Mouse (Mus musculus): ENCODE measurements around the gene Rad51b. TPM values are rescaled to one million over a fixed set of nuclear protein-coding genes. Genes with fewer than 3 reads are reported as not detected.

The Rad51b gene
- total and polyA plus RNA-seq, 3 experiments: 6.5 to 8.6 (median 8.5) TPM

- H3K9ac ChIP-seq (ENCODE audit: insufficient read depth, low read depth): peak overlapping the region; percentile 47; the same call in 1 of the 2 replicates
- H3K27ac ChIP-seq (ENCODE audit: insufficient read depth, low read depth): peak overlapping the region; percentile 76
- DNase-seq (ENCODE audit: extremely low read depth): no peak
- H3K4me2 ChIP-seq (ENCODE audit: insufficient read depth, low read depth, poor library complexity, severe bottlenecking): no peak overlapping the region
- in situ Hi-C loops (cut with MboI; ENCODE audit: low pct_ligation_motif_present, low pct_unique_long_range_greater_than_20kb, low sequenced_read_pairs): loop anchor here (10.0 kb wide), 2 partner anchors 205 to 345 kb away; no protein-coding TSS in a partner anchor
- H3K9me3 ChIP-seq (replicated peaks; ENCODE audit: low read length): no peaks in the 10 kb centered on the region
- TF ChIP-seq MAFK (IDR thresholded peaks at IDR 0.05; ENCODE audit: insufficient replicate concordance, low read length) (peak; percentile 83), BHLHE40 (IDR thresholded peaks at IDR 0.05; ENCODE audit: low read depth, low read length) (0 out of 2 replicates have a peak, but pooled peaks have one; percentile 19), ZC3H11A (IDR thresholded peaks at IDR 0.05; ENCODE audit: low read depth, low read length) (no peak)
- peaks cover 0 to 1% of the 10 kb centered on the region in 2 experiments for H3K36me3 ChIP-seq (replicated peaks in 1 of 2; ENCODE audit: control insufficient read depth in 1 of 2, insufficient read depth in 1 of 2, low read length in 1 of 2)
- H3K4me3 ChIP-seq (replicated peaks in 1 of 3; ENCODE audit: low read depth in 2 of 3, low read length in 2 of 3, poor library complexity in 1 of 3): no peak overlapping the region
- peaks cover 46 to 92% of the 10 kb centered on the region in 2 experiments for H3K4me1 ChIP-seq (ENCODE audit: control insufficient read depth in 1 of 2, insufficient read depth in 2 of 2)
- no peaks in the 10 kb centered on the region for H3K27me3 ChIP-seq (replicated peaks)
- peaks cover 4% of the 10 kb centered on the region; the same call in 1 of the 2 replicates for H3K79me2 ChIP-seq (replicated peaks; ENCODE audit: control insufficient read depth, extremely low read depth, insufficient read depth, poor library complexity, severe bottlenecking)
- dilution Hi-C loops (cut with MboI; ENCODE audit: extremely low pct_ligation_motif_present, extremely low pct_unique_long_range_greater_than_20kb, low sequenced_read_pairs): no loop called here
Measured at GRCm38 (mm10) chr12:79629945-79630850, 333.1 kb downstream of the Rad51b start.

- Histone ChIP-seq H3K4me3 (replicated peaks in 1 of 3; ENCODE audit: low read depth in 2 of 3, low read length in 2 of 3, poor library complexity in 1 of 3) (no peak overlapping the region), H3K79me2 (replicated peaks; ENCODE audit: control insufficient read depth, extremely low read depth, insufficient read depth, poor library complexity, severe bottlenecking) (peaks cover 4% of the 10 kb centered on the region; the same call in 1 of the 2 replicates), H3K36me3 (replicated peaks in 1 of 2; ENCODE audit: control insufficient read depth in 1 of 2, insufficient read depth in 1 of 2, low read length in 1 of 2) (peaks cover 0 to 12% of the 10 kb centered on the region in 2 experiments), H3K27me3 (replicated peaks) (no peaks in the 10 kb centered on the region), H3K9ac (ENCODE audit: insufficient read depth, low read depth) (peak overlapping the region; percentile 46), H3K27ac (ENCODE audit: insufficient read depth, low read depth) (peak overlapping the region; percentile 97), H3K4me2 (ENCODE audit: insufficient read depth, low read depth, poor library complexity, severe bottlenecking) (peak overlapping the region; percentile 96), H3K9me3 (replicated peaks; ENCODE audit: low read length) (peaks cover 2% of the 10 kb centered on the region), H3K4me1 (ENCODE audit: control insufficient read depth in 1 of 2, insufficient read depth in 2 of 2) (peaks cover 38 to 73% of the 10 kb centered on the region in 2 experiments)
- in situ Hi-C loops (cut with MboI; ENCODE audit: low pct_ligation_motif_present, low pct_unique_long_range_greater_than_20kb, low sequenced_read_pairs): loop anchor here (10.0 kb wide), 2 partner anchors 201 to 341 kb away; no protein-coding TSS in a partner anchor
- dilution Hi-C loops (cut with MboI; ENCODE audit: extremely low pct_ligation_motif_present, extremely low pct_unique_long_range_greater_than_20kb, low sequenced_read_pairs): no loop called here
- DNase-seq (ENCODE audit: extremely low read depth): peak; percentile 83
- TF ChIP-seq JUND (conservative IDR thresholded peaks at IDR 0.05; ENCODE audit: low read depth, low read length) (peak; percentile 84), PAX5 (IDR thresholded peaks at IDR 0.05; ENCODE audit: low read length) (no peak), USF2 (conservative IDR thresholded peaks at IDR 0.05; ENCODE audit: low read depth, low read length) (no peak), ZKSCAN1 (IDR thresholded peaks at IDR 0.05; ENCODE audit: borderline replicate concordance, low read depth, low read length) (no peak), EP300 (IDR thresholded peaks at IDR 0.05; ENCODE audit: low read length) (peak; percentile 99), E2F4 (IDR thresholded peaks at IDR 0.05; ENCODE audit: insufficient replicate concordance, low read depth, low read length) (peak; percentile 67; the same call in 1 of the 2 replicates), NELFE (IDR thresholded peaks at IDR 0.05; ENCODE audit: low read depth, low read length) (no peak), UBTF (IDR thresholded peaks at IDR 0.05; ENCODE audit: low read depth, low read length) (no peak), MEF2A (IDR thresholded peaks at IDR 0.05; ENCODE audit: borderline replicate concordance, low read depth, low read length) (peak; percentile 94), CHD2 (IDR thresholded peaks at IDR 0.05; ENCODE audit: low read length) (peak; percentile 93), ZNF384 (IDR thresholded peaks at IDR 0.05; ENCODE audit: low read depth, low read length) (peak; percentile 73), MAZ (IDR thresholded peaks at IDR 0.05; ENCODE audit: low read depth, low read length) (peak; percentile 91), RAD21 (IDR thresholded peaks at IDR 0.05; ENCODE audit: low read depth, low read length) (peak; percentile 24; the same call in 1 of the 2 replicates), USF1 (IDR thresholded peaks at IDR 0.05; ENCODE audit: low read depth, low read length) (no peak), ZC3H11A (IDR thresholded peaks at IDR 0.05; ENCODE audit: low read depth, low read length) (no peak), CHD1 (IDR thresholded peaks at IDR 0.05; ENCODE audit: low read depth, low read length) (0 out of 2 replicates have a peak, but pooled peaks have one; percentile 69), RCOR1 (conservative IDR thresholded peaks at IDR 0.05; ENCODE audit: low read depth, low read length) (peak; percentile 98), MAX (IDR thresholded peaks at IDR 0.05; ENCODE audit: low read length) (peak; percentile 88), TBP (conservative IDR thresholded peaks at IDR 0.05; ENCODE audit: low read depth, low read length) (0 out of 2 replicates have a peak, but pooled peaks have one; percentile 56), SIN3A (IDR thresholded peaks at IDR 0.05; ENCODE audit: low read length) (peak; percentile 94), MXI1 (IDR thresholded peaks at IDR 0.05; ENCODE audit: low read depth, low read length) (peak; percentile 89), ZMIZ1 (IDR thresholded peaks at IDR 0.05; ENCODE audit: low read depth, low read length) (no peak), TCF12 (IDR thresholded peaks at IDR 0.05; ENCODE audit: low read depth, low read length) (peak; percentile 96), MYC (IDR thresholded peaks at IDR 0.05; ENCODE audit: low read depth, low read length) (peak; percentile 70), MAFK (IDR thresholded peaks at IDR 0.05; ENCODE audit: insufficient replicate concordance, low read length) (peak; percentile 82), GABPA (IDR thresholded peaks at IDR 0.05; ENCODE audit: insufficient replicate concordance, low read depth, low read length) (no peak), NRF1 (IDR thresholded peaks at IDR 0.05; ENCODE audit: low read depth, low read length) (peak; percentile 68)
Measured at GRCm38 (mm10) chr12:79633458-79634106, 336.5 kb downstream of the Rad51b start.
